Mouse (Mus musculus): ENCODE measurements at regions not wholly inside any gene's neighbourhood (a gene's known extent, or its start where the extent isn't known, plus 50 kb on each side); places are given as distances from the start of the nearest gene placed in this dataset.
A peak's percentile ranks its signal among the peaks of the same experiment; 100 is the strongest.

DNA sequence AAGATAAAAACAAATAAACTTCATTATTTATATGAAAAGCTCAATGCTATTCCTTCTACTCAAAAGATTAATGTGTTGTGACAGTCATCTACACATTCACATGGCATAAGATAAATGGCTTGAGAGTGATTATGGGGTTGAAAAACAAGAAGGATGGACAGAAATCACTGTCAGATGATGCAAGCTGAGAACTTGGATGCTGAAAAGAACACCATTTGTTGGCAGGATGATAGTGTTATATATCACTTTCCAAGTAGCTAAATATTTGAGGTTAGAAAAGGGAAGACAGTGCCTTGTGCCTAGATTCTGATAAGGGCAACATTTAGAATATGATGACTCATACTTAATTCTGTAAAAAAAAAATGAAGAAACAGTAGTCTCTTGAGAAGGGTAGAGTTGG lies 817.0 kb downstream of the Phex start:
- DNase-seq = no peak

- DNase-seq = peak; percentile 0
These were observed 820.4 kb downstream of the Phex start for GRCm38 (mm10) chrX:156594735-156595134.
